Mouse (Mus musculus): ENCODE measurements around the gene Pcnp. TPM values are rescaled to one million over a fixed set of nuclear protein-coding genes. Genes with fewer than 3 reads are reported as not detected.
A peak's percentile ranks its signal among the peaks of the same experiment; 100 is the strongest.

The Pcnp gene
- polyA plus RNA-seq, 1 experiment from 2014 or later, result 191 TPM

DNA sequence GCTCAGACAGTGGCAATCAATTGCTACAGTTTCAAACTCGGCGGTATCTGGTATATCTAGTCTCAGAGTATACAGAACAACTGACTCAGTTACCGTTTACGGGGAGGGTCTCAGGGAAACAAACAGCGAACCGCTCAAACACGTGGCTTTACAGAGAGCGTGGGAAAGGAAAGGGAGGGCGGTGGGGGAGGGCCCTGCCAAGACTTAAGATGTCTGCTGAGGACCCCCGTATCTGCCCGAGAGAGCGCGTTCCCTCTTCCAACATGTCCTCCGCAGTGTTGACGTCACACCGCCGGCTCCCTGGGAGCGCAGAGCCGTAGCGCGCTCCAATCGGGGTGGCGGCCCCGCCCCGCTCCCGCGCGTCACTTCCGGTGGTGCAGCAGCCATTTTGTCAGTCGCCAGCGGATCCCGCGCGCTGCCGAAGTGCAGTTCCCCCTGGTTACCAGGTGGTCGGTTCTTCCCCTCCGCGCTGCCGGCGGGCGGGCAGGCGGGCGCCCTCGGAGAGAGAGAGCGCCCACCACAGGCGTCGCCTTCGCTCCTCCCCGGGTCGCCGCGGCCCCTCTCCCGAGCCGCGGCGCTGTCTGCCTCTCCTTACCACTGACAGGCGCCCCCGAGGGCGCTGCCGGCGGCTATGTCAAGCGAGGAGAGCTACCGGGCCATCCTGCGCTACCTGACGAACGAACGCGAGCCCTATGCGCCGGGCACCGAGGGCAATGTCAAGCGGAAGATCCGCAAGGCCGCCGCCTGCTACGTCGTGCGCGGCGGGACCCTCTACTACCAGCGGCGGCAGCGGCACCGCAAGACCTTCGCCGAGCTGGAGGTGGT is 55.9 kb downstream of the Pcnp start, which contains the start of gene Zbtb11:
TSS of gene Zbtb11 (plus strand) at position 453 of the 825 bp plus-strand sequence.
- Histone ChIP-seq H3K4me3 (ENCODE audit: low read length) (peak within 1 kb of the TSS; percentile 99), H3K27me3 (replicated peaks; ENCODE audit: control insufficient read depth, insufficient read depth, low read length) (no peaks in the 10 kb centered on the region), H3K36me3 (ENCODE audit: control insufficient read depth, insufficient read depth, low read length) (peaks cover 18% of the 10 kb centered on the region), H3K9me3 (ENCODE audit: control insufficient read depth, low read length) (no peaks in the 10 kb centered on the region), H3K9ac (ENCODE audit: low read depth, low read length) (peak within 1 kb of the TSS; percentile 94), H3K4me2 (ENCODE audit: low read length) (peak within 1 kb of the TSS; percentile 87), H3K27ac (ENCODE audit: low read depth, low read length) (peak within 1 kb of the TSS; percentile 88), H3K4me1 (ENCODE audit: control insufficient read depth, insufficient read depth, low read depth, low read length) (peaks cover 18% of the 10 kb centered on the region)
- peak; percentile 99 for ATAC-seq
- WGBS, result under 1% methylated on average over 74 of the region's 86 CpGs

DNA sequence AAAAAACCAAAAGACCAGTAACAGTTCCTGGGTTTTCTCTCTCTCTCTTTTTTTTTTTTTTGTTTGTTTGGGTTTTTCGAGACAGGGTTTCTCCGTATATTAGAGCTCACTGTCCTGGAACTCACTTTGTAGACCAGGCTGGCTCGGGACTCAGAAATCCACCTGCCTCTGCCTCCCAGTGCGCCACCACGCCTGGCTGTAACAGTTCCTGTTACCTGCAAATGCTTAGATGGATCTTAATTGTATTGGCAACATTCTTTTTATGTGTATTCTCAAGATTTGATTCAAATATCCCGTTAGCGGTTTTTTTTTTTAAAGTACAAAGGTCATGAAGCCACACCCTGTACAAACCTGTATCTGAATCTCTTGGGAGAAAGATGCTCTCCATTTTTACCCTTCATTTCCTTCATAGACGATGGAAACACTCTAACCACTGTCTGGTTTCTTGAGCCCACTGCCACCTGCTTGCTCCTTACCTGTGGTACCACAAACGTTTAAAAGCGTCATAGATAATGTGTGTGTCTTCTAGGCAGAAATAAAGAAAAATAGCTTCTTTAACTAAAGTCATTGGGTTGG is 56.8 kb downstream of the Pcnp start:
- no peaks in the 10 kb centered on the region for H3K9me3 ChIP-seq (ENCODE audit: control insufficient read depth, low read length)
- 56% methylated on average over 10 of the region's 10 CpGs for WGBS
- H3K36me3 ChIP-seq (ENCODE audit: control insufficient read depth, insufficient read depth, low read length), result peaks cover 18% of the 10 kb centered on the region
- peak overlapping the region; percentile 72 for H3K27ac ChIP-seq (ENCODE audit: low read depth, low read length)
- no peak for ATAC-seq
- H3K4me2 ChIP-seq (ENCODE audit: low read length), result peak overlapping the region; percentile 83
- peak overlapping the region; percentile 99 for H3K4me3 ChIP-seq (ENCODE audit: low read length)
- no peaks in the 10 kb centered on the region for H3K27me3 ChIP-seq (replicated peaks; ENCODE audit: control insufficient read depth, insufficient read depth, low read length)
- peaks cover 21% of the 10 kb centered on the region for H3K4me1 ChIP-seq (ENCODE audit: control insufficient read depth, insufficient read depth, low read depth, low read length)
- H3K9ac ChIP-seq (ENCODE audit: low read depth, low read length), result no peak overlapping the region

DNA sequence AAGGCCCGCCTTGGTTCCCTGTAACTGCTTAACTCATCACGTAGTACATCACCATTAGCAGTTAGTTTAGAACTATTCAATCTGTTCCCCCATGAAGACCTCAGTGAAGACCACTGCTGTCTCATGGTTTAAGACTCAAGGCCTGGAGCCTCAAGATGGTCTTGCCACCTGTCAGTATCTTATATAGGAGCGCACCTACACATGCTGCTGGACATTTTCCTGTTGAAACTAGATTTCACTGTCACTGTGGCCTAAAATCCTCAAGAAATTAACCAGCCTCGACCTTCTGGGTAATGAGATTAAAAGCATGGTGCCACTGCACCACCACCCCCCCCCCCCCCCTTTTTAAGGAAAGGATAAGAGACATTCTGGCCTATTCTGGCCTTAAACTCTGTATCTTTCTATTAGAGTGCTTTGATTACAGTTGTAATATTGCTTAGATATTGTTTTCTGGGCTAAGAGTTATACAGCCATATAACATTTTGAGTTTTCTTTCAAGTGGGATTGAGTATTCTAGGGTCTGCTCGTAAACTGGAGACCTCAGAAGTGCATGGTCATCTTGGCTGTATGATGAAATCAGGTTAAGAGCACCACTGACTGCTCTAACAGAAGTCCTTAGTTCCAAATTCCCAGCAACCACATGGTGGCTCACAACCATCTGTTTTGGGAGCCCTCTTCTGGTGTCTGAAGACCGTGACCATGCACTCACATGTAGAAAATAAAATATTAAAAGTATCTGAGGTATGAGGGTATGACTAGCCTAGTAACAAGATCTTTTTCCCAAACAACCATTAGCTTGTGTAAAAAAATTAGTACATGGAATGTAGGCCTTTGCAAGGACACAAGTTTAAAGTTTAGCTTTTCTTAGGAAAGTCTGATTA is 57.6 kb downstream of the Pcnp start:
- no peak overlapping the region for H3K27ac ChIP-seq (ENCODE audit: low read depth, low read length)
- peaks cover 18% of the 10 kb centered on the region for H3K36me3 ChIP-seq (ENCODE audit: control insufficient read depth, insufficient read depth, low read length)
- H3K9ac ChIP-seq (ENCODE audit: low read depth, low read length), result no peak overlapping the region
- 77% methylated on average over 6 of the region's 6 CpGs for WGBS
- H3K27me3 ChIP-seq (replicated peaks; ENCODE audit: control insufficient read depth, insufficient read depth, low read length), result no peaks in the 10 kb centered on the region
- H3K4me3 ChIP-seq (ENCODE audit: low read length), result no peak overlapping the region
- H3K4me1 ChIP-seq (ENCODE audit: control insufficient read depth, insufficient read depth, low read depth, low read length), result peaks cover 26% of the 10 kb centered on the region
- no peak for ATAC-seq
- H3K9me3 ChIP-seq (ENCODE audit: control insufficient read depth, low read length), result no peaks in the 10 kb centered on the region
- H3K4me2 ChIP-seq (ENCODE audit: low read length), result no peak overlapping the region

DNA sequence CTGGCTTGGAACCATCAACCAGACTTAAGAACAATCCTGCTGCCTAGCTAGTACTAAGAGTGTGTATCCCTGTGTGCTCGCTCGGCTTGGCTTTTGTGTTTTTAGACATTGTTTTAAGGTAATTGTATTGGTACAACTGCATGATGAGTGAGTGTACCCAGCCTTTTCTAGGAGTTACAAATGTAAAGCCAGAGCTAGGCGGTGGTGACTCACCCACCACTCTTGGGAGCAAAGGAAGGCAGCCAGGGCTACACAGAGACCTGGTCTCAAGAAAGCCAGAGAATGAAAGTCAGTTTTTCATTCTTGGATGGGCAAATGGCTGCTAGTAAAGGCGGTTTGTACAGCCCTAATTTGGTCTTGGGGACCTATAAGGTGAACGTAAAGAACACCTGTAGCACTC is 59.1 kb downstream of the Pcnp start:
- WGBS, result 93% methylated on average over 5 of the region's 5 CpGs

DNA sequence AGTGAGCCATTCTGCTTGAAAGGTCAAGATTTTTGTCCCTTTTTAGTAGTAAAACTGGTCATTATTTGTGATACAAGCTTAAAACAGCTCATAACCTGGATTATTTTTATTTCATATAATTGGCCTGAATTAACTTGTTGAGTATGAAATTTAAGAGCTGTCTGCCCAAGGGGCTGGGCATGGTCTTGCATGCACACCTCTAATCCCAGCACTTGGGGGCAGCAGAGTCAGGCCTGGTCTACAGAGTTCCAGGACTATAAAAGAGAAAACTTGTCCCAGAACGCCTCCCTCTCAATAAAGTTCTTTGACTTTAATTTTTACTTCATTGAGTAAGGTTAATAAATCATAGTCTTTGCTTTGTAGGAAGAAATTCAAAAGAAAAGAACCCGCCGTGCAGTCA is 60.4 kb downstream of the Pcnp start:
- no peak for ATAC-seq

More for the DNA sequence above, 59.1 kb downstream of the Pcnp start:
- H3K4me3 ChIP-seq (ENCODE audit: low read length), result no peak overlapping the region
- no peaks in the 10 kb centered on the region for H3K9me3 ChIP-seq (ENCODE audit: control insufficient read depth, low read length)
- no peak overlapping the region for H3K27ac ChIP-seq (ENCODE audit: low read depth, low read length)
- no peak overlapping the region for H3K9ac ChIP-seq (ENCODE audit: low read depth, low read length)
- no peak for ATAC-seq
- no peak overlapping the region for H3K4me2 ChIP-seq (ENCODE audit: low read length)
- peaks cover 18% of the 10 kb centered on the region for H3K36me3 ChIP-seq (ENCODE audit: control insufficient read depth, insufficient read depth, low read length)
- H3K4me1 ChIP-seq (ENCODE audit: control insufficient read depth, insufficient read depth, low read depth, low read length), result peaks cover 23% of the 10 kb centered on the region
- no peaks in the 10 kb centered on the region for H3K27me3 ChIP-seq (replicated peaks; ENCODE audit: control insufficient read depth, insufficient read depth, low read length)

DNA sequence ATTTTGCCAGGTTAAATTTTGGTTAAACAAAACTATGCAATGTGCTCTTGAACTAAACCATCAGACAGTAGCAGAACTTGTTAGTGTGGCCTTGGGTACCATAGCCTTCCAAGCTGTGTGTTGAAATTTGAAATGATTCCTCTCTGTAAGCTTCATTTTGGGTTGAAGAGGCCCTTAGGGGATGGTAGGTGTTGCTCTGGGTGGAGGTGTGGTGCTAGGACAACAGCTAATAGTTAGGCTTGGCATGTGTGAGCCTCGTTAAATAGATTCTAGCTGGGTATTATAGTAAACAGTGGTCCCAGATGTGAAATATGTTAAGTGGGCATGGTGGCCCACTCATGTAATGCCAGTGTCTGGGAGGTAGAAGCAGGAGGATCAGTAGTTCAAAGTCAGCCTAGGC is 62.3 kb downstream of the Pcnp start:
- Histone ChIP-seq H3K36me3 (ENCODE audit: control insufficient read depth, insufficient read depth, low read length) (peaks cover 18% of the 10 kb centered on the region), H3K27ac (ENCODE audit: low read depth, low read length) (no peak overlapping the region)

More for the DNA sequence above, 60.4 kb downstream of the Pcnp start:
- Histone ChIP-seq H3K36me3 (ENCODE audit: control insufficient read depth, insufficient read depth, low read length) (peaks cover 18% of the 10 kb centered on the region), H3K9me3 (ENCODE audit: control insufficient read depth, low read length) (no peaks in the 10 kb centered on the region), H3K27ac (ENCODE audit: low read depth, low read length) (no peak overlapping the region), H3K4me2 (ENCODE audit: low read length) (no peak overlapping the region), H3K27me3 (replicated peaks; ENCODE audit: control insufficient read depth, insufficient read depth, low read length) (no peaks in the 10 kb centered on the region), H3K9ac (ENCODE audit: low read depth, low read length) (no peak overlapping the region), H3K4me3 (ENCODE audit: low read length) (no peak overlapping the region), H3K4me1 (ENCODE audit: control insufficient read depth, insufficient read depth, low read depth, low read length) (peaks cover 18% of the 10 kb centered on the region)
- 84% methylated on average over 3 of the region's 3 CpGs for WGBS

DNA sequence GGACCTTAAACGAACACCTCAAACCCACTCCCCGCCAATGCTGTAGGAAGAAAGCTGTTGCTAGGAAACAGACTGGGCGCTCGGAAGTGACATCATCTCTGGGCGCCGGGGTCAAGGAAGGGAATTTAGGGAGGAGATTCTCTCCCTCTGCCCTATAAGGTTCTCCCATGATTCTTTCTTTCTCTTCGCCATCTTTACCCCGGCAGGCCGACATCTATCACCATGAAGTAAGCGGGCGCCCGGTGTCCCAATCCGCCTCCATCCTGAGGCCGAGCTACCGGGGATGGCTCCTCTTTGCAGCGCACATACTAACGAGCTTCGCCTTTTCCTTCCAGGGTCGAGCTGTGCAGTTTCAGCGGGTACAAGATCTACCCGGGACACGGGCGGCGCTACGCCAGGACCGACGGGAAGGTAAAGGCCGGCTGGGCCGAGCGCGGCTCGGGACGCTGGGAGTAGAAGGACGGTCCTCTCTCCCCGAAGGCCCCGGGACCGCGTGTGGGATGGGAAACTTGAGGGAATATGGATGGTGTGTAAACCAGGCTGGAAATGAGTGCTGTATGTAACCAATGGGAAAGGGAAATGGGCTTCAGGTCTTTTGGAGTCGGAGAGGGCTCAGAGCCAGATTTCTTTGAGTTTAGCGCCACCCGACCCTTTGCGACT is 63.2 kb downstream of the Pcnp start, which contains the start of gene Rpl24:
TSS of gene Rpl24 (plus strand) at position 64 of the 660 bp plus-strand sequence.
- peaks cover 12% of the 10 kb centered on the region for H3K36me3 ChIP-seq (ENCODE audit: control insufficient read depth, insufficient read depth, low read length)
- peak within 1 kb of the TSS; percentile 66 for H3K4me2 ChIP-seq (ENCODE audit: low read length)
- WGBS, result under 1% methylated on average over 42 of the region's 42 CpGs
- H3K4me1 ChIP-seq (ENCODE audit: control insufficient read depth, insufficient read depth, low read depth, low read length), result peaks cover 11% of the 10 kb centered on the region
- peak within 1 kb of the TSS; percentile 84 for H3K27ac ChIP-seq (ENCODE audit: low read depth, low read length)
- H3K9me3 ChIP-seq (ENCODE audit: control insufficient read depth, low read length), result no peaks in the 10 kb centered on the region
- H3K27me3 ChIP-seq (replicated peaks; ENCODE audit: control insufficient read depth, insufficient read depth, low read length), result no peaks in the 10 kb centered on the region
- H3K9ac ChIP-seq (ENCODE audit: low read depth, low read length), result peak within 1 kb of the TSS; percentile 89
- peak; percentile 95 for ATAC-seq
- H3K4me3 ChIP-seq (ENCODE audit: low read length), result peak within 1 kb of the TSS; percentile 61

More for the DNA sequence above, 62.3 kb downstream of the Pcnp start:
- no peak for ATAC-seq
- H3K9me3 ChIP-seq (ENCODE audit: control insufficient read depth, low read length), result no peaks in the 10 kb centered on the region
- peak overlapping the region; percentile 66 for H3K4me2 ChIP-seq (ENCODE audit: low read length)
- peak overlapping the region; percentile 89 for H3K9ac ChIP-seq (ENCODE audit: low read depth, low read length)
- peaks cover 11% of the 10 kb centered on the region for H3K4me1 ChIP-seq (ENCODE audit: control insufficient read depth, insufficient read depth, low read depth, low read length)
- peak overlapping the region; percentile 61 for H3K4me3 ChIP-seq (ENCODE audit: low read length)
- no peaks in the 10 kb centered on the region for H3K27me3 ChIP-seq (replicated peaks; ENCODE audit: control insufficient read depth, insufficient read depth, low read length)
- 46% methylated on average over 1 of the region's 1 CpGs for whole genome bisulfite sequencing

DNA sequence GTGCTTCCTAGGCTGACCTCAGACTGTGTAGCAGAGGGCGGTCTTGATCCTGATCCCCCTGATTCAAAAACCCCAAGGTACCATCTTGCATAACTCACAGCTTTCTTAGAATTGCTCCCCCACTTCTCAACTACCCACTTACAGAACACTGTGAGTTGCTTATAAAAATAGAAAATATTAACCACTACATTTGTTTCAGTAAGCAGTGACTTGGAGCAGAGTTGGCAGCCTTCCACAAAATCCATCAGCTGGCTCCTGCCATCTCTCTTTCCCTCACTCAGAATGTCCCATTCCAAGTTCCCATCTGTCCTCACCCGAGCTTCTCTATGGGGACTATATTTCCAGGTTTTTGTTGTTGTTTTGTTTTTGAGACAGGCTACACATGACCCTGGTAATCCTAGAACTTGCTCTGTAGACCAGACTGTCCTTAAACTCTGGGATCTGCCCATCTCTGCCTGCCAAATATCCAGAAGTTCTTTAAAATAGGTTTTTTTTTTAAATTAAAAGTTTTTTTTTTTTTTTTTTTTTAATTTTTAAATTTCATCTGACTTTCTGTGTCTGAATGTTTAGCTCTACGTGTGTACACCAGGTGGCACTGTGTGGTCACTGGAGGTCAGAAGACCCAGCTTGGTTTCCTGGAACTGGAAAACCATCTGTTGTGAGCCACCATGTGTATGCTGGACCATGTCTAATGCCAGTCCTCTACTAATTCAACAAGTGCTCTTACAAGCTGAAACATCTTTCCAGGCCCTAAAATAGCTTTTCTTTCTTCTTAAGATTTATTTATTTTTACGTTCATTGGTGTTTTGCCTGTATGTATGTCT is 65.2 kb downstream of the Pcnp start:
- Histone ChIP-seq H3K4me2 (ENCODE audit: low read length) (no peak overlapping the region), H3K4me3 (ENCODE audit: low read length) (no peak overlapping the region), H3K27me3 (replicated peaks; ENCODE audit: control insufficient read depth, insufficient read depth, low read length) (no peaks in the 10 kb centered on the region), H3K27ac (ENCODE audit: low read depth, low read length) (no peak overlapping the region), H3K9me3 (ENCODE audit: control insufficient read depth, low read length) (no peaks in the 10 kb centered on the region), H3K36me3 (ENCODE audit: control insufficient read depth, insufficient read depth, low read length) (no peaks in the 10 kb centered on the region), H3K4me1 (ENCODE audit: control insufficient read depth, insufficient read depth, low read depth, low read length) (peaks cover 11% of the 10 kb centered on the region), H3K9ac (ENCODE audit: low read depth, low read length) (no peak overlapping the region)
- WGBS, result 64% methylated on average over 4 of the region's 4 CpGs
- no peak for ATAC-seq

Data from hindbrain, embryonic 16.5 days (tissue).